Mouse (Mus musculus) stomach, embryonic 16.5 days (tissue): Measurements from ENCODE around the gene Tm9sf1. TPM values are rescaled to one million over a fixed set of nuclear protein-coding genes. Genes with fewer than 3 reads are reported as not detected.

Source experiments
- ATAC-seq: fragments of 200-750 bp; cut with Nextera tagmentation; 2 replicates; pipeline ENCODE4 v1.8.0; 2017; ENCODE audit warnings: moderate number of reproducible peaks, moderate TSS enrichment; ENCODE audit not compliant: insufficient read depth, low FRiP score
- H3K27ac ChIP-seq: fragments of 300-500 bp; sonication (generic); 2 replicates; pipeline ENCODE4 v1.5.1; 2014; ENCODE audit warnings: low read length
- H3K27me3 ChIP-seq: fragments of 300-500 bp; sonication (generic); 2 replicates; pipeline ENCODE4 v1.6.1; 2014; ENCODE audit warnings: low read length, control low read depth, mixed read lengths; ENCODE audit not compliant: control insufficient read depth, insufficient read depth
- H3K36me3 ChIP-seq: fragments of 300-500 bp; sonication (generic); 2 replicates; pipeline ENCODE4 v1.6.1; 2014; ENCODE audit warnings: low read length; ENCODE audit not compliant: control insufficient read depth, insufficient read depth
- H3K4me1 ChIP-seq: fragments of 300-500 bp; sonication (generic); 2 replicates; pipeline ENCODE4 v1.6.1; 2014; ENCODE audit warnings: low read length, control low read depth, mixed read lengths; ENCODE audit not compliant: control insufficient read depth, insufficient read depth
- H3K4me2 ChIP-seq: fragments of 300-500 bp; sonication (generic); 2 replicates; pipeline ENCODE4 v1.6.1; 2014; ENCODE audit warnings: low read depth, low read length, mixed read lengths
- H3K4me3 ChIP-seq: fragments of 300-500 bp; sonication (generic); replicated peaks from 2 replicates; pipeline ENCODE4 v1.5.1; 2014; ENCODE audit warnings: mild to moderate bottlenecking, low read length
- H3K9ac ChIP-seq: fragments of 300-500 bp; sonication (generic); 2 replicates; pipeline ENCODE4 v1.6.1; 2014; ENCODE audit warnings: low read length
- H3K9me3 ChIP-seq: fragments of 300-500 bp; sonication (generic); replicated peaks from 2 replicates; pipeline ENCODE4 v1.6.1; 2016; ENCODE audit warnings: low read length, control low read depth; ENCODE audit not compliant: control insufficient read depth
- WGBS: fragments of 180-500 bp; shearing (Covaris S2); extraction: QIAGEN DNeasy Blood & Tissue Kit; methylation state at CpG from one replicate; pipeline ENCODE4 v1.1.7; 2014; 5-methylcytosine and 5-hydroxymethylcytosine counted together
- polyA plus RNA-seq: library from polyadenylated mRNA; unstranded; fragments of >200 nt; fragmentation: Nextera tagmentation; extraction: Ambion mirVana; gene quantifications from 2 replicates; pipeline ENCODE4 v1.2.1, GENCODE M21; 2015

Gene Tm9sf1
- 116 and 123 TPM in 2 replicates for polyA plus RNA-seq

- Histone ChIP-seq H3K27me3 (no peaks in the 10 kb centered on the region), H3K36me3 (peaks cover 20% of the 10 kb centered on the region), H3K27ac (peak within 1 kb of the TSS; percentile 97), H3K4me1 (peaks cover 16% of the 10 kb centered on the region), H3K9ac (peak within 1 kb of the TSS; percentile 99), H3K4me3 (peak within 1 kb of the TSS; percentile 99), H3K9me3 (no peaks in the 10 kb centered on the region), H3K4me2 (peak within 1 kb of the TSS; percentile 96)
- under 1% methylated on average over 89 of the region's 89 CpGs for WGBS
- ATAC-seq, result peak; percentile 91
These were observed at the start of gene Tm9sf1 for GRCm38 (mm10) chr14:55643060-55643907. Tm9sf1 (minus strand) TSS chr14:55643806.

- Histone ChIP-seq H3K4me1 (no peaks in the 10 kb centered on the region), H3K4me3 (no peak overlapping the region), H3K36me3 (no peaks in the 10 kb centered on the region), H3K9ac (no peak overlapping the region), H3K27me3 (no peaks in the 10 kb centered on the region), H3K4me2 (no peak overlapping the region), H3K27ac (no peak overlapping the region), H3K9me3 (no peaks in the 10 kb centered on the region)
- ATAC-seq, result no peak
- 61% methylated on average over 10 of the region's 10 CpGs for WGBS
These were observed 45.8 kb upstream of the Tm9sf1 start for GRCm38 (mm10) chr14:55689433-55689832.

GRCm38 (mm10) chr14:55682118-55682493, 38.5 kb upstream of the Tm9sf1 start:
- peak overlapping the region; percentile 76 for H3K4me2 ChIP-seq
- peaks cover 10% of the 10 kb centered on the region for H3K36me3 ChIP-seq
- peak overlapping the region; percentile 89; the same call in 1 of the 2 replicates for H3K27ac ChIP-seq
- H3K9me3 ChIP-seq, result no peaks in the 10 kb centered on the region
- no peak for ATAC-seq
- H3K9ac ChIP-seq, result peak overlapping the region; percentile 83
- peak overlapping the region; percentile 80 for H3K4me3 ChIP-seq
- peaks cover 8% of the 10 kb centered on the region for H3K4me1 ChIP-seq
- WGBS, result 10% methylated on average over 3 of the region's 3 CpGs
- no peaks in the 10 kb centered on the region for H3K27me3 ChIP-seq

GRCm38 (mm10) chr14:55681160-55682117, 37.8 kb upstream of the Tm9sf1 start, which contains the start of gene Tinf2:
Tinf2 (minus strand) TSS chr14:55681820.
- peaks cover 16% of the 10 kb centered on the region for H3K36me3 ChIP-seq
- H3K4me1 ChIP-seq, result peaks cover 8% of the 10 kb centered on the region
- H3K9me3 ChIP-seq, result no peaks in the 10 kb centered on the region
- peak; percentile 98 for ATAC-seq
- H3K27me3 ChIP-seq, result no peaks in the 10 kb centered on the region
- under 1% methylated on average over 66 of the region's 66 CpGs for WGBS
- peak within 1 kb of the TSS; percentile 80 for H3K4me3 ChIP-seq
- H3K9ac ChIP-seq, result peak within 1 kb of the TSS; percentile 83
- peak within 1 kb of the TSS; percentile 76 for H3K4me2 ChIP-seq
- peak within 1 kb of the TSS; percentile 89 for H3K27ac ChIP-seq

GRCm38 (mm10) chr14:55677615-55678014, 34.0 kb upstream of the Tm9sf1 start:
- Histone ChIP-seq H3K27me3 (no peaks in the 10 kb centered on the region), H3K9me3 (no peaks in the 10 kb centered on the region), H3K4me3 (no peak overlapping the region), H3K9ac (no peak overlapping the region), H3K4me1 (peaks cover 8% of the 10 kb centered on the region), H3K4me2 (no peak overlapping the region), H3K36me3 (peaks cover 21% of the 10 kb centered on the region), H3K27ac (no peak overlapping the region)
- WGBS, result 79% methylated on average over 4 of the region's 4 CpGs
- no peak for ATAC-seq

GRCm38 (mm10) chr14:55672741-55673060, 29.1 kb upstream of the Tm9sf1 start:
- H3K27me3 ChIP-seq, result no peaks in the 10 kb centered on the region
- peak overlapping the region; percentile 55 for H3K27ac ChIP-seq
- peak overlapping the region; percentile 86 for H3K4me3 ChIP-seq
- H3K9me3 ChIP-seq, result no peaks in the 10 kb centered on the region
- H3K36me3 ChIP-seq, result 0 out of 2 replicates have a peak, but pooled peaks cover 12% of the 10 kb centered on the region
- no peak for ATAC-seq
- H3K4me1 ChIP-seq, result peaks cover 12% of the 10 kb centered on the region; the same call in 1 of the 2 replicates
- peak overlapping the region; percentile 88 for H3K9ac ChIP-seq
- WGBS, result 73% methylated on average over 7 of the region's 7 CpGs
- H3K4me2 ChIP-seq, result peak overlapping the region; percentile 66

- no peaks in the 10 kb centered on the region for H3K9me3 ChIP-seq
- peaks cover 12% of the 10 kb centered on the region; the same call in 1 of the 2 replicates for H3K4me1 ChIP-seq
- peak within 1 kb of the TSS; percentile 88 for H3K9ac ChIP-seq
- no peaks in the 10 kb centered on the region for H3K27me3 ChIP-seq
- H3K4me3 ChIP-seq, result peak within 1 kb of the TSS; percentile 86
- peak; percentile 99 for ATAC-seq
- H3K36me3 ChIP-seq, result 0 out of 2 replicates have a peak, but pooled peaks cover 12% of the 10 kb centered on the region
- WGBS, result under 1% methylated on average over 38 of the region's 38 CpGs
- H3K27ac ChIP-seq, result peak within 1 kb of the TSS; percentile 88
- peak within 1 kb of the TSS; percentile 81 for H3K4me2 ChIP-seq
These were observed 28.5 kb upstream of the Tm9sf1 start, which contains the start of the genes Gmpr2 and Nedd8 for GRCm38 (mm10) chr14:55671833-55672740. Gmpr2 (plus strand) TSS chr14:55671941. Nedd8 (minus strand) TSS chr14:55672124.

GRCm38 (mm10) chr14:55671486-55671832, 27.9 kb upstream of the Tm9sf1 start:
- ATAC-seq, result peak; percentile 27; the same call in 1 of the 2 replicates
- WGBS, result 0% methylated on average over 12 of the region's 12 CpGs
- Histone ChIP-seq H3K27me3 (no peaks in the 10 kb centered on the region), H3K4me3 (peak overlapping the region; percentile 86), H3K9ac (peak overlapping the region; percentile 88), H3K4me2 (peak overlapping the region; percentile 81), H3K9me3 (no peaks in the 10 kb centered on the region), H3K27ac (peak overlapping the region; percentile 88), H3K4me1 (peaks cover 12% of the 10 kb centered on the region; the same call in 1 of the 2 replicates), H3K36me3 (0 out of 2 replicates have a peak, but pooled peaks cover 6% of the 10 kb centered on the region)
